Mouse (Mus musculus) kidney, embryonic 16.5 days (tissue): ENCODE measurements at regions not wholly inside any gene's neighbourhood (a gene's known extent, or its start where the extent isn't known, plus 50 kb on each side); places are given as distances from the start of the nearest gene placed in this dataset.

Experiments used
- ATAC-seq: fragments of 200-750 bp; cut with Nextera tagmentation; 2 replicates; pipeline ENCODE4 v1.8.0; 2017; ENCODE audit warnings: moderate TSS enrichment; ENCODE audit not compliant: low FRiP score, low TSS enrichment
- H3K27ac ChIP-seq: fragments of 300-500 bp; sonication (generic); 2 replicates; pipeline ENCODE4 v1.5.1; 2014; ENCODE audit warnings: low read length
- H3K27me3 ChIP-seq: fragments of 300-500 bp; sonication (generic); 2 replicates; pipeline ENCODE4 v1.6.1; 2014; ENCODE audit warnings: low read length, control low read depth, mixed read lengths; ENCODE audit not compliant: insufficient read depth
- H3K36me3 ChIP-seq: fragments of 300-500 bp; sonication (generic); 2 replicates; pipeline ENCODE4 v1.6.1; 2014; ENCODE audit warnings: low read length, control low read depth, mixed read lengths; ENCODE audit not compliant: insufficient read depth
- H3K4me1 ChIP-seq: fragments of 300-500 bp; sonication (generic); 2 replicates; pipeline ENCODE4 v1.6.1; 2014; ENCODE audit warnings: low read length, control low read depth, mixed read lengths; ENCODE audit not compliant: insufficient read depth
- H3K4me2 ChIP-seq: fragments of 300-500 bp; sonication (generic); replicated peaks from 2 replicates; pipeline ENCODE4 v1.6.1; 2014; ENCODE audit warnings: low read depth, low read length
- H3K4me3 ChIP-seq: fragments of 300-500 bp; sonication (generic); 2 replicates; pipeline ENCODE4 v1.5.1; 2014; ENCODE audit warnings: mild to moderate bottlenecking, low read length
- H3K9ac ChIP-seq: fragments of 300-500 bp; sonication (generic); replicated peaks from 2 replicates; pipeline ENCODE4 v1.6.1; 2014; ENCODE audit warnings: low read length
- H3K9me3 ChIP-seq: fragments of 300-500 bp; sonication (generic); 2 replicates; pipeline ENCODE4 v1.6.1; 2016; ENCODE audit warnings: low read length, control low read depth
- WGBS: fragments of 180-500 bp; shearing (Covaris S2); extraction: QIAGEN DNeasy Blood & Tissue Kit; methylation state at CpG from one replicate; pipeline ENCODE4 v1.1.7; 2014; 5-methylcytosine and 5-hydroxymethylcytosine counted together

DNA sequence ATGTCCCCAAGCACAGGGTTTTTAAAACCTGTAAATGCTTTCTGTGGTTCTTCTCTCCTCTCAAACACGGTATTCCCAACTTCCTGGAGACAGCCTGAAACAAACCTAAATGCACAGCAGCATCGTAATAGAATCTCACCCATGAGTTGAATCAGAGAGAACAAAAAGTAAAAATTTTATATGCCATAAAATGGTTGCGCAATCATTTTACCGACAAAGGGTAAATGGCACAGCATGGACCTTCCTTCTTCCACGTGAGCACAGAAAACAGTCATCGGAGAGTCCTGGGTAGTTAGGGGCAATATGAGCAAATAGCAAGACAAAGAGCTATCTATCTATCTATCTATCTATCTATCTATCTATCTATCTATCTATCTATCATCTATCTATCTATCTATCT lies 79.3 kb upstream of the Plcb4 start:
- H3K4me1 ChIP-seq: peaks cover 7% of the 10 kb centered on the region
- no peak overlapping the region for H3K27ac ChIP-seq
- H3K9ac ChIP-seq: no peak overlapping the region
- WGBS: 99% methylated on average over 6 of the region's 6 CpGs
- no peak overlapping the region for H3K4me3 ChIP-seq
- H3K27me3 ChIP-seq: no peaks in the 10 kb centered on the region
- no peaks in the 10 kb centered on the region for H3K9me3 ChIP-seq
- H3K36me3 ChIP-seq: no peaks in the 10 kb centered on the region
- no peak for ATAC-seq
- no peak overlapping the region for H3K4me2 ChIP-seq

DNA sequence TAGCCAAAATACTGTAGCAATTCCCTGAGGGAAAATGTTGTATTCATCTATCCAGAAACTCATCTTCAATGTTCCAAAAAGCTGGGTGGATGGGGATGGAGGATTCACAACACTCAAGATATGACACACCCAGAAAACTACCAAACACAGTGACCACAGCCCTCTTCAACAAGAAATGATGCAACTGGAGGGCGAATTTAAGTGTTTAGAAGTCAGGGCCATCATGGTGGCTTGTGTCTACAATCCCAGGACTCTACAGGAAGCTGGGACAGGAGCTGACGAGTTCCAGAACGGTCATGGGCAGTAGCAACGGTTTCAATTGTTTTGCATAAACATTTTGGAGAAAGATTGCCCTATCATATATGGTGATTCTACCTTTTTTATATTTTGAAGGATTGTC lies 78.8 kb upstream of the Plcb4 start:
- no peak overlapping the region for H3K4me2 ChIP-seq
- H3K36me3 ChIP-seq: no peaks in the 10 kb centered on the region
- no peak for ATAC-seq
- H3K9me3 ChIP-seq: no peaks in the 10 kb centered on the region
- no peak overlapping the region for H3K27ac ChIP-seq
- WGBS: 85% methylated on average over 4 of the region's 4 CpGs
- H3K9ac ChIP-seq: no peak overlapping the region
- H3K4me3 ChIP-seq: no peak overlapping the region
- peaks cover 7% of the 10 kb centered on the region for H3K4me1 ChIP-seq
- H3K27me3 ChIP-seq: no peaks in the 10 kb centered on the region

DNA sequence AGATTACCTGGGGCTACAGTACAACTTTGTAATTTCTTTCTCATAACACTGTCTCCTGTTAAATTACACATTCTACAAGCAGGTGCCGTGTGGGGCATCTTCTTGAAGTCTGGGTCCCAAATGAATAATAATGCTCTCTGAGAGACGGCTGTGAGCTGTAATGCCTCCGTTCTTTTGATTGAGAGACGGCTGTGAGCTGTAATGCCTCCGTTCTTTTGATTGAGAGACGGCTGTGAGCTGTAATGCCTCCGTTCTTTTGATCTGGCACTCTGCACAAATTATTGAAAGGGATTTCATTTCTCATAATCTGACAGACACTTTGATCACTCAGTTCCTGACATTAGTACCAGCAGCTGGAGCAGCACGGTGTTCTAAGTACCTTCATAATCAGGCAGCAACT lies 76.5 kb upstream of the Plcb4 start:
- H3K27me3 ChIP-seq: no peaks in the 10 kb centered on the region
- peaks cover 7% of the 10 kb centered on the region for H3K4me1 ChIP-seq
- no peaks in the 10 kb centered on the region for H3K36me3 ChIP-seq
- 67% methylated on average over 8 of the region's 8 CpGs for WGBS
- H3K4me2 ChIP-seq: no peak overlapping the region
- no peak overlapping the region for H3K27ac ChIP-seq
- H3K9me3 ChIP-seq: no peaks in the 10 kb centered on the region
- ATAC-seq: no peak
- no peak overlapping the region for H3K4me3 ChIP-seq
- no peak overlapping the region for H3K9ac ChIP-seq

DNA sequence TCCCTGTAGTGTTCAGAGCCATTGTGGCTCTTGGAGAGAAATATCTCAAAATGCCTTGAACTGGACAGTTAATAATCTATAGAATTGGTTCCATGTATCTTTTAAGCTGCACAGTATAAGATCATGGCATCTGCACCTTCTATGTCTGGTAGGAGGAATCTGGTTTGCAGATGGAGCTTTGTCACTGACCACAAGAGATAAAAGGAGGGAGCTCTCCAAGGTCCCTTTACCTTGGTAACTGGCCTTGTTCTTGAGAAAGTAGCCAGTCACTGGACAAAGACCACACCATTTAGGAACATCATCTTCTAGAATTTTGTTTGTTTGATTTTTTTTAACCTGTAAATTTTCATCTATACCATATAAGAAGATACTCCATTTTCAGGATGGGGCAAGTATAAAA lies 52.5 kb upstream of the Plcb4 start:
- Histone ChIP-seq H3K27me3 (no peaks in the 10 kb centered on the region), H3K36me3 (no peaks in the 10 kb centered on the region), H3K4me2 (no peak overlapping the region), H3K4me1 (no peaks in the 10 kb centered on the region), H3K27ac (no peak overlapping the region), H3K9me3 (0 out of 2 replicates have a peak, but pooled peaks cover 2% of the 10 kb centered on the region), H3K4me3 (no peak overlapping the region), H3K9ac (no peak overlapping the region)
- no peak for ATAC-seq
